Mouse (Mus musculus) urinary bladder, postnatal 25 days (tissue): Measurements from ENCODE around the gene Mprip.
"Not testable (repeated sequence)": the region's sequence is repeated elsewhere in the genome, so short reads cannot be mapped to it uniquely, and the experiment has no call there.

Experiments used
- DNase-seq: peaks from one replicate; pipeline ENCODE4 v3.0.0; 2022; ENCODE audit warnings: low spot score

Gene Mprip

GRCm38 (mm10) chr11:59661005-59661404 lies at the start of gene Mprip:
Gene Mprip (plus strand): TSS chr11:59661305.
- DNase-seq: no peak

GRCm38 (mm10) chr11:59611646-59612045 lies 49.5 kb upstream of the Mprip start:
- no peak for DNase-seq

- peak; percentile 30 for DNase-seq
Measured at GRCm38 (mm10) chr11:59614120-59614519, 47.0 kb upstream of the Mprip start.

- DNase-seq: not testable (repeated sequence)
Measured at GRCm38 (mm10) chr11:59616986-59617385, 44.1 kb upstream of the Mprip start.

GRCm38 (mm10) chr11:59622214-59622613 lies 38.9 kb upstream of the Mprip start:
- DNase-seq: no peak

- DNase-seq: no peak
Measured at GRCm38 (mm10) chr11:59624017-59624630, 37.0 kb upstream of the Mprip start.

GRCm38 (mm10) chr11:59626192-59626591 lies 34.9 kb upstream of the Mprip start:
- no peak for DNase-seq

GRCm38 (mm10) chr11:59628177-59628576 lies 32.9 kb upstream of the Mprip start:
- no peak for DNase-seq

- no peak for DNase-seq
Measured at GRCm38 (mm10) chr11:59629871-59630270, 31.2 kb upstream of the Mprip start.

GRCm38 (mm10) chr11:59631980-59632379 lies 29.1 kb upstream of the Mprip start:
- DNase-seq: no peak

- peak; percentile 46 for DNase-seq
Measured at GRCm38 (mm10) chr11:59633037-59633436, 28.1 kb upstream of the Mprip start.

- DNase-seq: peak; percentile 47
Measured at GRCm38 (mm10) chr11:59634001-59634660, 27.0 kb upstream of the Mprip start.

GRCm38 (mm10) chr11:59635251-59635795 lies 25.8 kb upstream of the Mprip start:
- DNase-seq: peak; percentile 28

GRCm38 (mm10) chr11:59635821-59636694 lies 25.0 kb upstream of the Mprip start:
- no peak for DNase-seq

GRCm38 (mm10) chr11:59636695-59637414 lies 24.2 kb upstream of the Mprip start:
- no peak for DNase-seq

- no peak for DNase-seq
Measured at GRCm38 (mm10) chr11:59639957-59640643, 21.0 kb upstream of the Mprip start.

- DNase-seq: no peak
Measured at GRCm38 (mm10) chr11:59641227-59641626, 19.9 kb upstream of the Mprip start.

- no peak for DNase-seq
Measured at GRCm38 (mm10) chr11:59642420-59642819, 18.7 kb upstream of the Mprip start.

GRCm38 (mm10) chr11:59645036-59645435 lies 16.1 kb upstream of the Mprip start:
- no peak for DNase-seq

GRCm38 (mm10) chr11:59649058-59649457 lies 12.0 kb upstream of the Mprip start:
- DNase-seq: no peak

GRCm38 (mm10) chr11:59653003-59653402 lies 8.1 kb upstream of the Mprip start:
- DNase-seq: no peak
